ENCODE assay signal across 10 mouse cellular contexts in the genomic region with DNA sequence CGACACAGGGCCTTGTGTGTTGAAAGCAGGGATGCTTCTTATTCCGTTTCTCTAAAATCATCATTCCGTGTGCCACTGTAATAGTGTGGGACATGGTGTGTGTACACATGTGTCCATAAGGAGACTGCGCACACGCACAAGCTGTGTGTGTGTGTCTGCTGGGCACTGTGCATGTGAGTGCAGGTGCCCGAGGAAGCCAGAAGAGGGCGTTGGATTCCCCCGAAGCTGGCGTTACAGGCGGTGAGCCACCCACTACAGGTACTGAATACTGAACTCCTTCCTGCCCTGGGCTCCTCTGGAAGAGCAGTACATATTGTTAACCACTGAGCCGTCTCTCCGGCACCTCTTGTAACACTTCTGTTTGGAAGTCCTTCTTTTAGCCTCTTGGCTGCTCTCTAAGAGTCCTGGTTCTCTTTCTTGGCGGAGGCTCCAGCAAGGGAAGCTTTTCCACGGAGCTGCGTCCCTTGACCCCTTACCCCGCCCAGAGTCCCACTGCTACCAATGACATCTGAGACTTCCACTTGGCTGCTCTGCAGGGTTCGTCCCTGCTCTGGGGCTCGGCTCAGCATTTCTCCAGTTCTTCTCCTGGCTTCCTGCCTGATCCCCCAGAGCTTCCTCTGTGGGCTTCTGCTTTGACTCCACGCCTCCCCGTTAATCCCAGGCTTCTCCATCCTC. TPM values are rescaled to one million over a fixed set of nuclear protein-coding genes. Genes with fewer than 3 reads are reported as not detected.
DNase-seq lines count a peak whose midpoint lies in the region; ATAC-seq and TF ChIP-seq lines count a peak whose summit lies in the region.
"Had no signal": no experiment of that assay in that cellular context is flagged by ENCODE, and none has a peak within 500 bp of the region (broad histone marks: within the 10 kb centered on the region; RNA-seq: fewer than 3 reads in every experiment).

No protein-coding gene starts in this region.

- no peak overlapping the region for H3K27ac ChIP-seq in liver, embryonic 14.5 days
- H3K27ac ChIP-seq in kidney, postnatal 0 days, result 0 out of 2 replicates have a peak overlapping the region, but pooled peaks have one; percentile 6
- H3K27ac ChIP-seq: forebrain, embryonic 15.5 days; stomach, embryonic 15.5 days had no signal

- 81% methylated on average over 20 of the region's 20 CpGs for WGBS in liver, embryonic 14.5 days (ENCODE audit: insufficient replicate concordance)
- WGBS in kidney, postnatal 0 days, result 66% methylated on average over 20 of the region's 20 CpGs

- peaks cover 38 to 44% of the 10 kb centered on the region in 2 experiments for H3K4me1 ChIP-seq in liver, embryonic 14.5 days (replicated peaks; ENCODE audit: control insufficient read depth in 2 of 2, insufficient read depth in 2 of 2, low read length in 1 of 2)
- no peaks in the 10 kb centered on the region for H3K4me1 ChIP-seq in kidney, postnatal 0 days (replicated peaks; ENCODE audit: insufficient read depth, low read length)
- H3K4me1 ChIP-seq: forebrain, embryonic 15.5 days had no signal

- TF ChIP-seq CTCF in liver, embryonic 14.5 days (IDR thresholded peaks at IDR 0.05; ENCODE audit: low read depth), result peak; percentile 36; the same call in 1 of the 2 replicates
- no peak for TF ChIP-seq CTCF in kidney, postnatal 0 days (IDR thresholded peaks at IDR 0.05; ENCODE audit: low read depth)

- no peak overlapping the region for H3K4me2 ChIP-seq in liver, embryonic 14.5 days (ENCODE audit: low read depth)
- H3K4me2 ChIP-seq in kidney, postnatal 0 days (ENCODE audit: low read length), result no peak overlapping the region
- H3K4me2 ChIP-seq: forebrain, embryonic 15.5 days; stomach, embryonic 15.5 days had no signal

- ATAC-seq in liver, embryonic 14.5 days (ENCODE audit: insufficient read depth), result no peak
- ATAC-seq in kidney, postnatal 0 days (replicated peaks; ENCODE audit: low FRiP score, low read depth), result no peak
- ATAC-seq in frontal cortex, adult (ENCODE audit: low TSS enrichment), result no peak
- ATAC-seq: forebrain, embryonic 15.5 days had no signal

- H3K9ac ChIP-seq in liver, embryonic 14.5 days (replicated peaks), result no peak overlapping the region
- no peak overlapping the region for H3K9ac ChIP-seq in kidney, postnatal 0 days (ENCODE audit: low read depth, low read length)
- H3K9ac ChIP-seq: forebrain, embryonic 15.5 days; stomach, embryonic 15.5 days had no signal

- peak; percentile 91 for DNase-seq in heart, adult 11 months
- DNase-seq in heart, adult 8-10 months (ENCODE audit: low spot score), result no peak
- no peak for DNase-seq in liver, embryonic 14.5 days (ENCODE audit: low read depth in 3 of 3, low spot score in 3 of 3)
- DNase-seq in liver (no peak), R1 (ENCODE audit: low read depth, low spot score) (peak; percentile 91)
- DNase-seq in kidney, postnatal 0 days (ENCODE audit: low spot score), result peak; percentile 22
- DNase-seq in thymus, postnatal 0 days (ENCODE audit: low spot score), result no peak

- TF ChIP-seq EP300 in liver, embryonic 14.5 days (IDR thresholded peaks at IDR 0.05; ENCODE audit: low read depth), result no peak

- no peak overlapping the region for H3K4me3 ChIP-seq in liver, embryonic 14.5 days (ENCODE audit: insufficient read depth in 1 of 2, low read depth in 2 of 2, low read length in 2 of 2)
- H3K4me3 ChIP-seq in kidney, postnatal 0 days (replicated peaks; ENCODE audit: low read depth, low read length), result no peak overlapping the region
- H3K4me3 ChIP-seq: forebrain, embryonic 15.5 days; stomach, embryonic 15.5 days had no signal

- H3K36me3 ChIP-seq in liver, embryonic 14.5 days (replicated peaks; ENCODE audit: control insufficient read depth, insufficient read depth, low read depth), result no peaks in the 10 kb centered on the region
- no peaks in the 10 kb centered on the region for H3K36me3 ChIP-seq in kidney, postnatal 0 days (ENCODE audit: insufficient read depth, low read length)
- H3K36me3 ChIP-seq: forebrain, embryonic 15.5 days; stomach, embryonic 15.5 days had no signal

- H3K27me3 ChIP-seq in liver, embryonic 14.5 days (ENCODE audit: control insufficient read depth, insufficient read depth, low read length), result no peaks in the 10 kb centered on the region
- no peaks in the 10 kb centered on the region for H3K27me3 ChIP-seq in kidney, postnatal 0 days (ENCODE audit: insufficient read depth, low read length)
- H3K27me3 ChIP-seq: forebrain, embryonic 15.5 days; stomach, embryonic 15.5 days had no signal

- no peaks in the 10 kb centered on the region for H3K9me3 ChIP-seq in liver, embryonic 14.5 days (ENCODE audit: control insufficient read depth, low read length)
- no peaks in the 10 kb centered on the region for H3K9me3 ChIP-seq in kidney, postnatal 0 days (replicated peaks; ENCODE audit: low read length)
- H3K9me3 ChIP-seq: forebrain, embryonic 15.5 days; stomach, embryonic 15.5 days had no signal

RNA-seq across cellular contexts. Expression of a gene that starts 46.0 kb away (rescaled TPM):
- 10 to 100 TPM in 2 of 4 experiments, 1 to 10 TPM in 2; 7.6 to 13.2 (median 10.0) TPM for total RNA-seq in heart, adult 8-10 months (2022)
- 37.7 and 50.7 TPM in 2 replicates for polyA plus RNA-seq in liver, embryonic 14.5 days (2012; rRNA removed)
- polyA plus RNA-seq in liver, embryonic 14.5 days (2014; fragmentation: Nextera tagmentation; extraction: Ambion mirVana), result 42.7 and 49.2 TPM in 2 replicates
- 12.4 and 15.2 TPM in 2 replicates for polyA plus RNA-seq in kidney, postnatal 0 days (2015; fragmentation: Nextera tagmentation; extraction: Ambion mirVana)
- polyA plus RNA-seq in thymus, postnatal 0 days (2015; fragmentation: Nextera tagmentation; extraction: Ambion mirVana), result 33.3 and 42.5 TPM in 2 replicates

RNA-seq across cellular contexts. Expression of a gene that starts 52.4 kb away (rescaled TPM):
- total RNA-seq in heart, adult 8-10 months (2022), result under 1 TPM; 0.19 to 0.78 (median 0.33) TPM
- 7.0 and 11.0 TPM in 2 replicates for polyA plus RNA-seq in liver, embryonic 14.5 days (2012; rRNA removed)
- 39.3 and 41.3 TPM in 2 replicates for polyA plus RNA-seq in liver, embryonic 14.5 days (2014; fragmentation: Nextera tagmentation; extraction: Ambion mirVana)
- polyA plus RNA-seq in kidney, postnatal 0 days (2015; fragmentation: Nextera tagmentation; extraction: Ambion mirVana), result 22.8 and 22.9 TPM in 2 replicates
- 29.6 and 40.8 TPM in 2 replicates for polyA plus RNA-seq in thymus, postnatal 0 days (2015; fragmentation: Nextera tagmentation; extraction: Ambion mirVana)

Comparison
In these comparisons a context has a peak if more than half of its experiments do, and no peak if none do; other contexts are left out.
1. DNase-seq: peak in heart, adult 11 months (single experiment), R1 (single experiment) and kidney, postnatal 0 days (single experiment); none in heart, adult 8-10 months (single experiment), liver, embryonic 14.5 days (0 of 3), liver (single experiment) and thymus, postnatal 0 days (single experiment).